Mouse (Mus musculus) liver, adult 2 months (tissue): ENCODE data around the gene Ano3.

ENCODE experiments used
- CTCF ChIP-seq: fragments of 200-500 bp; IDR thresholded peaks from 2 replicates; pipeline ENCODE4 v1.5.1; 2011; ENCODE audit warnings: low read depth, low read length, control low read depth
- POLR2A ChIP-seq: fragments of 200-500 bp; IDR thresholded peaks from 2 replicates; pipeline ENCODE4 v1.6.1; 2011; ENCODE audit warnings: low read length, control low read depth; ENCODE audit not compliant: insufficient read depth; ENCODE audit errors: extremely low read depth

DNA sequence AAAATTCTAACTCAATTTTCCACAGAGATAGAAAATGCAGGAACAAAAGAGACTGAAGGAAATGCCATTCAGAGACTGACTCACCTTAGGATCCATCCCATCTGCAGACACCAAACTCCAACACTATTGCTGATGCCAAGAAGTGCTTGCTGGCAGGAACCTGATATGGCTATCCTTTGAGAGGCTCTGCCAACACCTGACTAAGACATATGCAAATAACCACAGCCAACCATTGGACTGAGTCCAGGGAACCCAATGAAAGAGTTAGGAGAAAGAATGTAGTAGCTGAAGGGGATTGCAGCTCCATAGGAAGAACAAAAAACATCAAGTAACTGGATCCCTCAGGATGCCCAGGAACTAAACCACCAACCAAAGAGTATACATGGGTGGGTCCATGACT, 21.6 kb downstream of the Ano3 start:
- no peak for TF ChIP-seq CTCF
- no peak for TF ChIP-seq POLR2A
